In genomic region chr11:44422337-44423111, GRCm38 (mm10) we compare ENCODE assay signal across 35 mouse cellular contexts. TPM values are rescaled to one million over a fixed set of nuclear protein-coding genes. Genes with fewer than 3 reads are reported as not detected.
A peak's percentile ranks its signal among the peaks of the same experiment; 100 is the strongest.
DNase-seq lines count a peak whose midpoint lies in the region; ATAC-seq and TF ChIP-seq lines count a peak whose summit lies in the region.
"Had no signal": no experiment of that assay in that cellular context is flagged by ENCODE, and none has a peak within 500 bp of the region (broad histone marks: within the 10 kb centered on the region; RNA-seq: fewer than 3 reads in every experiment).

No protein-coding gene starts in this region.

- H3K9ac ChIP-seq in heart, postnatal 0 days (replicated peaks; ENCODE audit: low read depth, low read length) = no peak overlapping the region
- H3K9ac ChIP-seq in neural tube, embryonic 15.5 days (replicated peaks) = no peak overlapping the region
- H3K9ac ChIP-seq: embryonic facial prominence, embryonic 15.5 days; forebrain, embryonic 13.5 days; kidney, embryonic 15.5 days; limb, embryonic 12.5 days; liver, embryonic 15.5 days; lung, embryonic 14.5 days; stomach, embryonic 15.5 days had no signal

- peaks cover 8% of the 10 kb centered on the region; the same call in 1 of the 2 replicates for H3K4me1 ChIP-seq in heart, embryonic 10.5 days
- no peaks in the 10 kb centered on the region for H3K4me1 ChIP-seq in heart, postnatal 0 days (ENCODE audit: control insufficient read depth, insufficient read depth)
- peaks cover 19% of the 10 kb centered on the region for H3K4me1 ChIP-seq in neural tube, embryonic 15.5 days
- H3K4me1 ChIP-seq in forebrain, embryonic 10.5 days = no peaks in the 10 kb centered on the region
- H3K4me1 ChIP-seq: embryonic facial prominence, embryonic 15.5 days; forebrain, embryonic 13.5 days; liver, embryonic 15.5 days; stomach, embryonic 15.5 days had no signal

- no peaks in the 10 kb centered on the region for H3K27me3 ChIP-seq in heart, embryonic 10.5 days (ENCODE audit: insufficient read depth, poor library complexity, severe bottlenecking)
- H3K27me3 ChIP-seq in heart, postnatal 0 days (ENCODE audit: control insufficient read depth, insufficient read depth, low read length) = no peaks in the 10 kb centered on the region
- H3K27me3 ChIP-seq in neural tube, embryonic 15.5 days (replicated peaks) = no peaks in the 10 kb centered on the region
- no peaks in the 10 kb centered on the region for H3K27me3 ChIP-seq in forebrain, embryonic 10.5 days (ENCODE audit: poor library complexity, severe bottlenecking)
- H3K27me3 ChIP-seq: embryonic facial prominence, embryonic 15.5 days; forebrain, embryonic 13.5 days; limb, embryonic 12.5 days had no signal

- peak; percentile 22 for DNase-seq in heart, embryonic 10.5 days (ENCODE audit: low spot score)
- DNase-seq in heart, postnatal 14 days = no peak
- peak; percentile 44 for DNase-seq in heart, postnatal 0 days (ENCODE audit: low spot score)
- DNase-seq in heart, adult 18-20 months = no peak
- no peak for DNase-seq in neural tube, embryonic 10.5 days (ENCODE audit: extremely low spot score, low spot score)
- DNase-seq in forebrain, embryonic 10.5 days (ENCODE audit: extremely low spot score, low spot score) = no peak
- DNase-seq in adipocyte (ENCODE audit: low spot score) = no peak
- DNase-seq: adrenal gland, postnatal 10 days; cerebellum, adult 8-10 months; cerebellum, postnatal 25 days; gastrocnemius, postnatal 10 days; kidney, adult 18-20 months; kidney, postnatal 36 days; lung, embryonic 14.5 days; lung, postnatal 14 days; right cerebral cortex, postnatal 25 days; thymus, postnatal 14 days had no signal

- no peak overlapping the region for H3K27ac ChIP-seq in heart, embryonic 10.5 days
- no peak overlapping the region for H3K27ac ChIP-seq in heart, postnatal 0 days (ENCODE audit: low read depth)
- H3K27ac ChIP-seq in neural tube, embryonic 15.5 days (replicated peaks) = 0 out of 2 replicates have a peak overlapping the region, but pooled peaks have one; percentile 70
- H3K27ac ChIP-seq in forebrain, embryonic 10.5 days = no peak overlapping the region
- H3K27ac ChIP-seq: embryonic facial prominence, embryonic 10.5 days; embryonic facial prominence, embryonic 15.5 days; forebrain, embryonic 13.5 days; kidney, embryonic 15.5 days; layer of hippocampus, adult 2 months; left cerebral cortex, adult 2 months; limb, embryonic 12.5 days; liver, embryonic 15.5 days; stomach, embryonic 15.5 days had no signal

- no peaks in the 10 kb centered on the region for H3K36me3 ChIP-seq in heart, embryonic 10.5 days
- H3K36me3 ChIP-seq in heart, postnatal 0 days (replicated peaks; ENCODE audit: control insufficient read depth, insufficient read depth, low read length) = no peaks in the 10 kb centered on the region
- no peaks in the 10 kb centered on the region for H3K36me3 ChIP-seq in neural tube, embryonic 15.5 days
- no peaks in the 10 kb centered on the region for H3K36me3 ChIP-seq in forebrain, embryonic 10.5 days (replicated peaks)
- H3K36me3 ChIP-seq: embryonic facial prominence, embryonic 10.5 days; embryonic facial prominence, embryonic 15.5 days; kidney, embryonic 15.5 days; limb, embryonic 12.5 days; liver, embryonic 15.5 days; stomach, embryonic 15.5 days had no signal

- 52% methylated on average over 10 of the region's 10 CpGs for WGBS in heart, embryonic 10.5 days
- WGBS in heart, postnatal 0 days = 47% methylated on average over 10 of the region's 10 CpGs
- 75% methylated on average over 10 of the region's 10 CpGs for WGBS in neural tube, embryonic 15.5 days
- 84% methylated on average over 10 of the region's 10 CpGs for WGBS in forebrain, embryonic 10.5 days

- peak overlapping the region; percentile 41 for H3K4me2 ChIP-seq in heart, postnatal 0 days (ENCODE audit: low read depth, low read length)
- no peak overlapping the region for H3K4me2 ChIP-seq in neural tube, embryonic 15.5 days
- H3K4me2 ChIP-seq: embryonic facial prominence, embryonic 15.5 days; forebrain, embryonic 13.5 days; kidney, embryonic 15.5 days; limb, embryonic 12.5 days; liver, embryonic 15.5 days; lung, embryonic 14.5 days; stomach, embryonic 15.5 days had no signal

- H3K9me3 ChIP-seq in heart, embryonic 10.5 days = no peaks in the 10 kb centered on the region
- no peaks in the 10 kb centered on the region for H3K9me3 ChIP-seq in heart, postnatal 0 days (replicated peaks; ENCODE audit: control insufficient read depth, low read length)
- H3K9me3 ChIP-seq in neural tube, embryonic 15.5 days (replicated peaks) = no peaks in the 10 kb centered on the region
- no peaks in the 10 kb centered on the region for H3K9me3 ChIP-seq in forebrain, embryonic 10.5 days
- H3K9me3 ChIP-seq: embryonic facial prominence, embryonic 10.5 days; embryonic facial prominence, embryonic 15.5 days; forebrain, embryonic 13.5 days; kidney, embryonic 15.5 days; limb, embryonic 12.5 days; liver, embryonic 15.5 days; stomach, embryonic 15.5 days had no signal

- ATAC-seq in heart, postnatal 0 days (ENCODE audit: insufficient read depth, low read depth) = peak; percentile 58
- ATAC-seq in neural tube, embryonic 15.5 days (ENCODE audit: low FRiP score) = no peak
- ATAC-seq: forebrain, embryonic 13.5 days had no signal

- no peak overlapping the region for H3K4me3 ChIP-seq in heart, embryonic 10.5 days
- H3K4me3 ChIP-seq in heart, postnatal 0 days (ENCODE audit: low read depth, low read length) = no peak overlapping the region
- H3K4me3 ChIP-seq in neural tube, embryonic 15.5 days (replicated peaks) = no peak overlapping the region
- H3K4me3 ChIP-seq in forebrain, embryonic 10.5 days = no peak overlapping the region
- H3K4me3 ChIP-seq: embryonic facial prominence, embryonic 10.5 days; embryonic facial prominence, embryonic 15.5 days; forebrain, embryonic 13.5 days; kidney, embryonic 15.5 days; layer of hippocampus, adult 2 months; left cerebral cortex, adult 2 months; limb, embryonic 12.5 days; liver, embryonic 15.5 days; stomach, embryonic 15.5 days had no signal

- intact Hi-C loops in heart, postnatal 14 days (cut with DNase I) = no loop called here

- TF ChIP-seq CTCF in heart, postnatal 0 days (IDR thresholded peaks at IDR 0.05; ENCODE audit: low read depth) = no peak

- TF ChIP-seq EP300 in heart, postnatal 0 days (IDR thresholded peaks at IDR 0.05; ENCODE audit: low read depth) = no peak

RNA-seq across cellular contexts. Expression of gene Il12b, which starts 22.7 kb away (rescaled TPM):
- polyA plus RNA-seq in heart, embryonic 10.5 days (2016; fragmentation: Nextera tagmentation; extraction: Ambion mirVana) = not detected in 2 replicates
- total RNA-seq in heart, postnatal 14 days (2021) = not detected
- not detected in 2 replicates for total RNA-seq in heart, postnatal 0 days (2014; rRNA removed; ENCODE audit: low replicate concordance)
- not detected in 2 replicates for polyA plus RNA-seq in heart, postnatal 0 days (2015; fragmentation: Nextera tagmentation; extraction: Ambion mirVana)
- not detected for total RNA-seq in heart, adult 18-20 months (2021)
- not detected in 2 replicates for polyA plus RNA-seq in neural tube, embryonic 15.5 days (2015; fragmentation: Nextera tagmentation; extraction: Ambion mirVana)
- not detected in 2 replicates for polyA plus RNA-seq in forebrain, embryonic 10.5 days (2016; fragmentation: Nextera tagmentation; extraction: Ambion mirVana)
- total RNA-seq: adrenal gland, postnatal 10 days; gastrocnemius, postnatal 10 days; granulocyte monocyte progenitor cell, adult 5-6 weeks; layer of hippocampus, adult 2 months; layer of hippocampus, postnatal 14 days; left cerebral cortex, adult 2 months; left cerebral cortex, postnatal 25 days; liver, adult 2 months had no signal
- polyA plus RNA-seq: embryonic facial prominence, embryonic 10.5 days; embryonic facial prominence, embryonic 15.5 days; forebrain, embryonic 13.5 days; hindbrain, embryonic 11.5 days; hindbrain, embryonic 16.5 days; intestine, embryonic 14.5 days; kidney, embryonic 15.5 days; limb, embryonic 12.5 days; liver, adult 2 months; liver, embryonic 15.5 days; lung, embryonic 14.5 days; neural tube, embryonic 14.5 days had no signal

RNA-seq across cellular contexts. Expression of gene Ublcp1, which starts 47.8 kb away (rescaled TPM):
- 56.8 and 67.8 TPM in 2 replicates for polyA plus RNA-seq in heart, embryonic 10.5 days (2016; fragmentation: Nextera tagmentation; extraction: Ambion mirVana)
- 10 to 100 TPM; 30.8 to 44.3 TPM for total RNA-seq in heart, postnatal 14 days (2021)
- 15.0 and 16.2 TPM in 2 replicates for total RNA-seq in heart, postnatal 0 days (2014; rRNA removed; ENCODE audit: low replicate concordance)
- 45.0 and 46.1 TPM in 2 replicates for polyA plus RNA-seq in heart, postnatal 0 days (2015; fragmentation: Nextera tagmentation; extraction: Ambion mirVana)
- total RNA-seq in heart, adult 18-20 months (2021) = 10 to 100 TPM; 36.0 to 40.8 TPM
- 60.5 and 61.7 TPM in 2 replicates for polyA plus RNA-seq in neural tube, embryonic 15.5 days (2015; fragmentation: Nextera tagmentation; extraction: Ambion mirVana)
- 72.1 and 81.6 TPM in 2 replicates for polyA plus RNA-seq in forebrain, embryonic 10.5 days (2016; fragmentation: Nextera tagmentation; extraction: Ambion mirVana)

Comparison
In these comparisons a context has a peak if more than half of its experiments do, and no peak if none do; other contexts are left out.
1. DNase-seq: peak in heart, embryonic 10.5 days (single experiment) and heart, postnatal 0 days (single experiment); none in heart, postnatal 14 days (0 of 2), heart, adult 18-20 months (0 of 2), neural tube, embryonic 10.5 days (single experiment), forebrain, embryonic 10.5 days (single experiment) and adipocyte (single experiment).